In genomic region chr15:98780573-98780972, GRCm38 (mm10) we compare ENCODE assay signal across 11 mouse cellular contexts. TPM values are rescaled to one million over a fixed set of nuclear protein-coding genes. Genes with fewer than 3 reads are reported as not detected.
A peak's percentile ranks its signal among the peaks of the same experiment; 100 is the strongest.
DNase-seq lines count a peak whose midpoint lies in the region; ATAC-seq and TF ChIP-seq lines count a peak whose summit lies in the region.
"Had no signal": no experiment of that assay in that cellular context is flagged by ENCODE, and none has a peak within 500 bp of the region (broad histone marks: within the 10 kb centered on the region; RNA-seq: fewer than 3 reads in every experiment).

No protein-coding gene starts in this region.

- intact Hi-C loops in left cerebral cortex, postnatal 4 days (cut with DNase I): no loop called here

- peak; percentile 23; the same call in 1 of the 2 replicates for TF ChIP-seq CTCF in forebrain, postnatal 0 days (IDR thresholded peaks at IDR 0.05; ENCODE audit: low read depth)
- TF ChIP-seq CTCF in testis, adult 2 months (IDR thresholded peaks at IDR 0.05; ENCODE audit: control insufficient read depth, insufficient read depth, insufficient replicate concordance, low read depth, low read length): 0 out of 2 replicates have a peak, but pooled peaks have one; percentile 9

- no peak overlapping the region for H3K27ac ChIP-seq in forebrain, postnatal 0 days (ENCODE audit: low read depth, low read length)
- H3K27ac ChIP-seq in forebrain, embryonic 12.5 days: no peak overlapping the region
- H3K27ac ChIP-seq in testis, adult 2 months (ENCODE audit: control insufficient read depth, insufficient read depth, low read depth, low read length): no peak overlapping the region
- no peak overlapping the region for H3K27ac ChIP-seq in heart, embryonic 12.5 days (ENCODE audit: poor library complexity, severe bottlenecking)
- no peak overlapping the region for H3K27ac ChIP-seq in stomach, embryonic 16.5 days (ENCODE audit: low read length)
- H3K27ac ChIP-seq: midbrain, embryonic 12.5 days had no signal

- no peaks in the 10 kb centered on the region for H3K4me1 ChIP-seq in forebrain, postnatal 0 days (ENCODE audit: insufficient read depth)
- H3K4me1 ChIP-seq in forebrain, embryonic 12.5 days: peaks cover 33% of the 10 kb centered on the region
- H3K4me1 ChIP-seq in testis, adult 2 months (ENCODE audit: control insufficient read depth, insufficient read depth, low read length): peaks cover 25% of the 10 kb centered on the region
- peaks cover 42% of the 10 kb centered on the region for H3K4me1 ChIP-seq in heart, embryonic 12.5 days (replicated peaks)
- H3K4me1 ChIP-seq in stomach, embryonic 16.5 days (ENCODE audit: control insufficient read depth, insufficient read depth, low read length): peaks cover 29% of the 10 kb centered on the region

- ATAC-seq in forebrain, postnatal 0 days: no peak
- no peak for ATAC-seq in forebrain, embryonic 12.5 days (ENCODE audit: low FRiP score)
- ATAC-seq in heart, embryonic 12.5 days (ENCODE audit: insufficient number of reproducible peaks, low FRiP score): no peak
- peak; percentile 27; the same call in 1 of the 2 replicates for ATAC-seq in stomach, embryonic 16.5 days (ENCODE audit: insufficient read depth, low FRiP score)

- under 1% methylated on average over 13 of the region's 13 CpGs for WGBS in forebrain, postnatal 0 days
- 1% methylated on average over 13 of the region's 13 CpGs for WGBS in forebrain, embryonic 12.5 days
- WGBS in heart, embryonic 12.5 days: 4% methylated on average over 13 of the region's 13 CpGs
- 4% methylated on average over 13 of the region's 13 CpGs for WGBS in stomach, embryonic 16.5 days

- H3K4me3 ChIP-seq in forebrain, postnatal 0 days (ENCODE audit: low read depth, low read length): no peak overlapping the region
- H3K4me3 ChIP-seq in forebrain, embryonic 12.5 days (replicated peaks): no peak overlapping the region
- no peak overlapping the region for H3K4me3 ChIP-seq in testis, adult 2 months (ENCODE audit: control insufficient read depth, low read depth, low read length)
- H3K4me3 ChIP-seq in heart, embryonic 12.5 days: no peak overlapping the region
- H3K4me3 ChIP-seq in stomach, embryonic 16.5 days (replicated peaks; ENCODE audit: low read length): no peak overlapping the region
- H3K4me3 ChIP-seq: midbrain, embryonic 12.5 days had no signal

- TF ChIP-seq POLR2A in testis, adult 2 months (IDR thresholded peaks at IDR 0.05; ENCODE audit: control insufficient read depth, low read depth, low read length): no peak

- H3K4me2 ChIP-seq in forebrain, postnatal 0 days (ENCODE audit: low read depth): no peak overlapping the region
- no peak overlapping the region for H3K4me2 ChIP-seq in forebrain, embryonic 12.5 days
- peak overlapping the region; percentile 22; the same call in 1 of the 2 replicates for H3K4me2 ChIP-seq in heart, embryonic 12.5 days
- no peak overlapping the region for H3K4me2 ChIP-seq in stomach, embryonic 16.5 days (ENCODE audit: low read depth, low read length)
- H3K4me2 ChIP-seq: midbrain, embryonic 12.5 days had no signal

- no peaks in the 10 kb centered on the region for H3K36me3 ChIP-seq in forebrain, postnatal 0 days (ENCODE audit: insufficient read depth)
- no peaks in the 10 kb centered on the region for H3K36me3 ChIP-seq in forebrain, embryonic 12.5 days (replicated peaks)
- H3K36me3 ChIP-seq in testis, adult 2 months (ENCODE audit: control insufficient read depth, insufficient read depth, low read length): no peaks in the 10 kb centered on the region
- no peaks in the 10 kb centered on the region for H3K36me3 ChIP-seq in heart, embryonic 12.5 days
- H3K36me3 ChIP-seq in stomach, embryonic 16.5 days (ENCODE audit: control insufficient read depth, insufficient read depth, low read length): no peaks in the 10 kb centered on the region
- H3K36me3 ChIP-seq: midbrain, embryonic 12.5 days had no signal

- peaks cover 66% of the 10 kb centered on the region for H3K27me3 ChIP-seq in forebrain, postnatal 0 days (ENCODE audit: insufficient read depth, low read length)
- peaks cover 95% of the 10 kb centered on the region for H3K27me3 ChIP-seq in forebrain, embryonic 12.5 days
- peaks cover 8% of the 10 kb centered on the region for H3K27me3 ChIP-seq in testis, adult 2 months (ENCODE audit: control insufficient read depth, insufficient read depth, low read length)
- peaks cover 83% of the 10 kb centered on the region for H3K27me3 ChIP-seq in heart, embryonic 12.5 days (replicated peaks)
- H3K27me3 ChIP-seq in stomach, embryonic 16.5 days (ENCODE audit: control insufficient read depth, insufficient read depth, low read length): peaks cover 62% of the 10 kb centered on the region

- no peaks in the 10 kb centered on the region for H3K9me3 ChIP-seq in forebrain, postnatal 0 days (ENCODE audit: low read length)
- H3K9me3 ChIP-seq in forebrain, embryonic 12.5 days: 0 out of 2 replicates have a peak, but pooled peaks cover 1% of the 10 kb centered on the region
- no peaks in the 10 kb centered on the region; the same call in 1 of the 2 replicates for H3K9me3 ChIP-seq in heart, embryonic 12.5 days (replicated peaks)
- peaks cover 2% of the 10 kb centered on the region for H3K9me3 ChIP-seq in stomach, embryonic 16.5 days (replicated peaks; ENCODE audit: control insufficient read depth, low read length)
- H3K9me3 ChIP-seq: midbrain, embryonic 12.5 days had no signal

- DNase-seq in forebrain, postnatal 0 days: no peak
- DNase-seq in testis, postnatal 14 days (ENCODE audit: low spot score): no peak
- no peak for DNase-seq in left cerebral cortex, postnatal 4 days
- no peak for DNase-seq in cerebellum, postnatal 14 days
- DNase-seq: kidney, adult 9 months had no signal

- no peak overlapping the region for H3K9ac ChIP-seq in forebrain, postnatal 0 days
- H3K9ac ChIP-seq in forebrain, embryonic 12.5 days: no peak overlapping the region
- H3K9ac ChIP-seq in heart, embryonic 12.5 days: no peak overlapping the region
- no peak overlapping the region for H3K9ac ChIP-seq in stomach, embryonic 16.5 days (ENCODE audit: low read length)
- H3K9ac ChIP-seq: midbrain, embryonic 12.5 days had no signal

RNA-seq across cellular contexts. Expression of gene Wnt10b, which starts 2.6 kb away (rescaled TPM):
- 0.31 and 1.1 TPM in 2 replicates for total RNA-seq in forebrain, postnatal 0 days (2014; rRNA removed)
- polyA plus RNA-seq in forebrain, postnatal 0 days (2015; fragmentation: Nextera tagmentation; extraction: Ambion mirVana): not detected in 2 replicates
- 0.18 and 0.24 TPM in 2 replicates for polyA plus RNA-seq in forebrain, embryonic 12.5 days (2016; fragmentation: Nextera tagmentation; extraction: Ambion mirVana)
- polyA plus RNA-seq in testis, adult 2 months (2012; rRNA removed): 0.47 and 0.67 TPM in 2 replicates
- polyA plus RNA-seq in heart, embryonic 12.5 days (2016; fragmentation: Nextera tagmentation; extraction: Ambion mirVana): not detected in 2 replicates
- 0.14 TPM in 1 of 2 replicates, not detected in the other for polyA plus RNA-seq in stomach, embryonic 16.5 days (2015; fragmentation: Nextera tagmentation; extraction: Ambion mirVana)
- total RNA-seq in left cerebral cortex, postnatal 4 days (2021): under 1 TPM; 0.36 to 0.40 TPM
- polyA plus RNA-seq: stomach, embryonic 14.5 days had no signal

RNA-seq across cellular contexts. Expression of gene Wnt1, which starts 9.1 kb away (rescaled TPM):
- total RNA-seq in forebrain, postnatal 0 days (2014; rRNA removed): not detected in 2 replicates
- polyA plus RNA-seq in forebrain, postnatal 0 days (2015; fragmentation: Nextera tagmentation; extraction: Ambion mirVana): 0.33 and 0.35 TPM in 2 replicates
- polyA plus RNA-seq in forebrain, embryonic 12.5 days (2016; fragmentation: Nextera tagmentation; extraction: Ambion mirVana): 0.18 and 0.61 TPM in 2 replicates
- polyA plus RNA-seq in testis, adult 2 months (2012; rRNA removed): 3.5 and 4.0 TPM in 2 replicates
- not detected in 2 replicates for polyA plus RNA-seq in heart, embryonic 12.5 days (2016; fragmentation: Nextera tagmentation; extraction: Ambion mirVana)
- polyA plus RNA-seq in stomach, embryonic 16.5 days (2015; fragmentation: Nextera tagmentation; extraction: Ambion mirVana): not detected in 2 replicates
- total RNA-seq in left cerebral cortex, postnatal 4 days (2021): not detected
- polyA plus RNA-seq: stomach, embryonic 14.5 days had no signal

RNA-seq across cellular contexts. Expression of gene Arf3, which starts 17.6 kb away (rescaled TPM):
- total RNA-seq in forebrain, postnatal 0 days (2014; rRNA removed): 99.6 and 116 TPM in 2 replicates
- 62.5 and 104 TPM in 2 replicates for polyA plus RNA-seq in forebrain, postnatal 0 days (2015; fragmentation: Nextera tagmentation; extraction: Ambion mirVana)
- polyA plus RNA-seq in forebrain, embryonic 12.5 days (2016; fragmentation: Nextera tagmentation; extraction: Ambion mirVana): 58.2 and 58.3 TPM in 2 replicates
- polyA plus RNA-seq in testis, adult 2 months (2012; rRNA removed): 60.1 and 80.4 TPM in 2 replicates
- polyA plus RNA-seq in heart, embryonic 12.5 days (2016; fragmentation: Nextera tagmentation; extraction: Ambion mirVana): 46.3 and 46.9 TPM in 2 replicates
- 38.0 and 38.9 TPM in 2 replicates for polyA plus RNA-seq in stomach, embryonic 16.5 days (2015; fragmentation: Nextera tagmentation; extraction: Ambion mirVana)
- total RNA-seq in left cerebral cortex, postnatal 4 days (2021): 100 to 1,000 TPM; 318 to 348 TPM

RNA-seq across cellular contexts. Expression of gene Ddn, which starts 28.7 kb away (rescaled TPM):
- 36.3 and 49.6 TPM in 2 replicates for total RNA-seq in forebrain, postnatal 0 days (2014; rRNA removed)
- 2.2 TPM in 2 replicates for polyA plus RNA-seq in forebrain, postnatal 0 days (2015; fragmentation: Nextera tagmentation; extraction: Ambion mirVana)
- polyA plus RNA-seq in forebrain, embryonic 12.5 days (2016; fragmentation: Nextera tagmentation; extraction: Ambion mirVana): 0.22 TPM in 1 of 2 replicates, not detected in the other
- polyA plus RNA-seq in testis, adult 2 months (2012; rRNA removed): 0.02 TPM in 1 of 2 replicates, not detected in the other
- 0.04 and 0.14 TPM in 2 replicates for polyA plus RNA-seq in heart, embryonic 12.5 days (2016; fragmentation: Nextera tagmentation; extraction: Ambion mirVana)
- polyA plus RNA-seq in stomach, embryonic 16.5 days (2015; fragmentation: Nextera tagmentation; extraction: Ambion mirVana): not detected in 2 replicates
- total RNA-seq in left cerebral cortex, postnatal 4 days (2021): 100 to 1,000 TPM; 113 to 118 TPM
- polyA plus RNA-seq: stomach, embryonic 14.5 days had no signal

RNA-seq across cellular contexts. Expression of gene Prkag1, which starts 50.7 kb away (rescaled TPM):
- 46.5 and 48.3 TPM in 2 replicates for total RNA-seq in forebrain, postnatal 0 days (2014; rRNA removed)
- 55.0 and 58.4 TPM in 2 replicates for polyA plus RNA-seq in forebrain, postnatal 0 days (2015; fragmentation: Nextera tagmentation; extraction: Ambion mirVana)
- 85.2 and 89.4 TPM in 2 replicates for polyA plus RNA-seq in forebrain, embryonic 12.5 days (2016; fragmentation: Nextera tagmentation; extraction: Ambion mirVana)
- polyA plus RNA-seq in testis, adult 2 months (2012; rRNA removed): 18.4 and 19.5 TPM in 2 replicates
- polyA plus RNA-seq in heart, embryonic 12.5 days (2016; fragmentation: Nextera tagmentation; extraction: Ambion mirVana): 81.5 and 83.5 TPM in 2 replicates
- polyA plus RNA-seq in stomach, embryonic 16.5 days (2015; fragmentation: Nextera tagmentation; extraction: Ambion mirVana): 85.4 and 86.4 TPM in 2 replicates
- total RNA-seq in left cerebral cortex, postnatal 4 days (2021): 10 to 100 TPM; 35.0 to 38.1 TPM
